Mouse (Mus musculus) heart, postnatal 0 days (tissue): Measurements from ENCODE around the gene Spata20.

ENCODE experiments used
- CTCF ChIP-seq: IDR thresholded peaks from 2 replicates; pipeline ENCODE4 v1.5.1; 2016; ENCODE audit warnings: antibody characterized with exemption, control low read depth, low read depth
- EP300 ChIP-seq: IDR thresholded peaks from 2 replicates; pipeline ENCODE4 v1.6.1; 2016; ENCODE audit warnings: antibody characterized with exemption, low read depth

GRCm38 (mm10) chr11:94457001-94457400, 29.0 kb downstream of the Spata20 start:
- TF ChIP-seq CTCF (no peak), EP300 (no peak)
